Mouse (Mus musculus) frontal cortex, adult (tissue): Measurements from ENCODE around the gene Crat.
"Not testable (repeated sequence)": the region's sequence is repeated elsewhere in the genome, so short reads cannot be mapped to it uniquely, and the experiment has no call there.

ENCODE experiments used
- ATAC-seq: cut with Nextera tagmentation; 2 replicates; pipeline ENCODE4 v1.9.2; 2017; ENCODE audit warnings: mild to moderate bottlenecking, moderate library complexity, mixed read lengths; ENCODE audit not compliant: low TSS enrichment

Gene Crat

DNA sequence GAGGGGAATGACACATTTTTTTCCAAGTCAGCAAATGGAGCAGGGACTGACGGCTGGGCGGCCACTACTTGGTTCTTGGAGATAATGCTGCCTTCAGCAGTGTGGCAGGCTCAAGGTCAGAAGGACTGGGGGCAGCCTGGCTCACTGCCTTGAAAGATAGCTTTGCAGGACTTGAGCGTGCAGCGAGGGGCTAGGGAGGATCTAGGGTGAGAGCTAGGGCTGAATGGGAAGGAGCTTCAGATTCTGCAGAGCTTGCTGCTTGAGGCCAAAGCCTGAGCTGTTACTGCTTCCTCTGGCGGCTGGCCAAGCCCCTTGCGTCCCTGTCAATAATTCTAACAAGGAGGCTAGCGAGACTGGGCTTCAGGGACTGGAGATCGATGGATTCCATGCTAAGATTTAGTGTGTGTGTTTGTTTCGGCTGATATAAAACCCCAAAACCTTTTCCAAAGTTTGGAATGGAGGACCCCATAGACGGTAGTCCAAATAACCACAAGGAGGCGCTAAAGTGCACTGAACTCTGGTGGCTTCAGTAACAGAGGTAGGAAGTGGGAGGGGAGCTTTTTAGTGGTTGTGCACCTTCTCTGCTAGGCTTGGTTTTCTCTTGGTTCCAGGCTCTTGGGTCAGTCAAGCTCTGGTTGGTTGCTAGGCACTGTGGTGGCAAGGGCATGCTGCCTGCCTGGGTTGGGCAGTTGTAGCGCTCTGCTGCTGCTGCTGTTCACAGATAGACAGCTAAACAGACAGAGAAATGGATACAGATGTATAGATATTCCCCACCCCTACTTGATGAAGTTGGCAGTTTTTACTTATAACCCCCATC lies 25.3 kb upstream of the Crat start:
- ATAC-seq = peak; percentile 58

DNA sequence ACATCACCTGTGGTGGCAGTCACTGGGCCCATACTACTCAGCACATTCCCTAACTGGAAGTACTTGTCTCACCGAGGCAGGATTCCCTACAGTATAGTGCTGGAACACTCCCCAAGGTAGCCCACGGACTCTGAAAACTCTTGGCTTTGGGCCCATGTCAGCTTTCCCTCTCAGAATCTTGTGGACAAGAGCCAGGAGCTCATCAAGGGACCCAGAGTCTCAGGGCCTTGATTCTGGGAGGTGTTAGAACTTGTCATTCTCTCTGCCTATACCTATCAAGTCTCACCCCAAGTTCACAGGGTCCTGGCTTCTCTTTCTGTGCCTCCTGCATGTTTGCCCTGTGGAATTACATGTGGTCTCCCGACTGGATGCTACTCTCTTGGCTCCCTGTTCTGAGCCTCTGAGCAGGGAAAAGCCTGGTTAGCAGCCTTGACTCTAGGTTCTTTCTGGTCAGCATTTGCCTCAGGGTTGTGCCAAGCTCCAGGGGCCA lies 24.6 kb upstream of the Crat start:
- no peak for ATAC-seq

DNA sequence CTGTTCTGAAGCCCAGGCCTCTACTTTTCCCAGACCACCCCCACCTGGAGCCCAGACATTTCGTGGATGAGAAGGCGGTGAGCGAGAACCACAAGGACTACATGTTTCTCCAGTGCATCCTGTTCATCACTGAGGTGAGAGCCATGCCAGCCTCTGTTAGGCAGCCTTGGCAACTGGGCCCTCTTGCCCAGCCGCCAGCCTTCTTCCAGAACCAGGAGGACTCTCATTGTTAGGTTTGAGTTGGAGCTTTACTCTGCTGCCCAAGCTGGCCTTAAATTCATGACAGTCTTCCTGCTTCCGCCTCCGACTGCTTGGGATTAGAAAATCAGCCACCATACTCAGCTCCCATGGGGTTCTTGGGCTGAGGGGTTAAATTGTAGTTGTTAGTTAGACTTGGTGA lies 24.0 kb upstream of the Crat start:
- no peak for ATAC-seq

DNA sequence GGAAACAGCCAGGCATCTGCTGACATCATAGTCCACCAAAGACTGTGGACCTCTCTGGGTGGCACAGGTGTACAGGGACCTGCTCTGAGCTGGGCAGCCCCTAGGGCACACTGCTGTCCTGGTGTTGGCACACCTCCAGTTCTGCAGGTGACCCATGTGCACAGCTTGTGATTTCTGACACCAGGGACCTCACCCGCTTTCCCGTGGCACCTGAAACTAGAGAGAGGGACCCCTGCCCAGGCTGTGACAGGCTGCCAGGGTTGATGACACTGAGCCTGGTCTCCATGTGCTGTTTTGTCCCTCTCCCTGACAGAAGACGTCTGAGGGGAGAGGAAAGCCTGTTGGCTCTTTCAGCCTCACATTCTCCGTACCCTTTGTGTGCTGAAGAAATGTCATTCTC lies 22.2 kb upstream of the Crat start:
- ATAC-seq = no peak

DNA sequence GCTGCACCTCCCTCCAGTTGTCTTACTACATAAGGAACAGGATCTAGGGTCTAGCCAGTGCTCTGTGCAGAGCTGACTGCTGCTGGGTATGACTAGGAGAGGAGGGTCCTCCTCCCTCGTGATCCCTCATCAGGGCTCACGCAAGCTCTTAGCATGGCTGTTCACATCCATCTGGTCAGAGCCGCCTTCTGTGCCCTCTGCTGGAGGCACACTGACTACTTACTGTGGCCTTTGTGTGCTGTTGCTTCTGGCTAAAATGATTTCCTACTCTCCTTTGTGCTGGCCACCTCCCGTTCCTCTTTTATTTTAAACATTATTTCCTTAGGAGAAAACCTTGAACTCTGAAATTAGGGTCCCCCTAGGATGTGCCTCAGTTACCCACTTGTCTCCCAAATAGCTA lies 21.2 kb upstream of the Crat start:
- ATAC-seq = no peak

DNA sequence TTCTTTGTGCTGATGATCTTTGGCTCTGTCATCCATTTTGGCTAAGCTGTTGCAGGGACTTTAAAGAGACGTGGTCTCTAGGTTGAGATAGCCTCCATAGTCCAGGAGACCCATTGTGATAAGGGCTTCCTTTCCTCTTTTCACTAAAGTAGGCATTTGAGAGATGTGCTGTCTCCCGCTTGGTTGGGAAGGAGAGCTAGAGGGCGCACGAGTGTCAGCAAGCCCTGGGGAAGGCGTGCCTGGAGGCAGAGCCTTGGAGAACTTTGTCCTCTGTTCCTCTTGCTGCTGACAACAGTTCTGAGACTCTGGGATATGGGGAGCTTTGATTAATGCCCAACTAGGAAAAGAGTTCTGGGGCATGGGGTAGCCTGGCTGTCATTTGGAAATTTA lies 20.5 kb upstream of the Crat start:
- no peak for ATAC-seq

DNA sequence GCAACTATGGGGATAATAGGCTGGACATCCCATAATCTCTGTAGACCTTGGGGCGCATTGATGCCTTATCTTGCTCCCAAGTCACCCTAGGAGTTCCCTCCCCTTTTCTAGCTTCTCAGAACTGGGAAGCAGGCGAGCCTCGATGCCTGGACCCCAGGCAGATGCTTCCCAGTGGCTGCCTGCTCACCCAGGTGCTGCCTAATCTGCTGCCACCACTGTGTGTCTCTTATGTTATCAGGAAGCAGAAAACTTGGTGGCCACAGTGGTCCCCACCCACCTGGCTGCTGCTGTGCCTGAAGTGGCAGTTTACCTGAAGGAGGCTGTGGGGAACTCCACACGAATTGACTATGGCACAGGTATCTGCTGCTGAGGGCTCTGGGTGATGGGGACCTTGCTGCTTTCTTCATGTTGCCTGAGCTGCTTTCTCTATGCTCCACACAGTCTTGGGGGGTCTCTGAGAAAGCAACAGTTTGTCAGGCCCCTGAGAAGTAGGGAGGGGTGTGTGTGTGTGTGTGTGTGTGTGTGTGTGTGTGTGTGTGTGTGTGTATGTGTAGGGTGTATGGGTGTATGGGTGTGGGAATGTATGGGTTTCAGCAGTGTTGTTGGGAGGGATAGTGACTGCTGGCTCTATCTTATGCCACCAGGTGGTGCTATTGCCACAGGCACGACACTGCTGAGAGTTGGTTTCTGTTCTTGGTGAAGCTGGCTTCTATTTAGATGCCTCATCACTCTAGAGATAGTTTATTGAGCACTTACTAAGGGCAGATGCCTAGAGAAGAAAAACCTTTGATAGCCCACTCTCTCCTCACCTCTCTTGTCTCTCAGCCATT lies 19.9 kb upstream of the Crat start:
- peak; percentile 65 for ATAC-seq

DNA sequence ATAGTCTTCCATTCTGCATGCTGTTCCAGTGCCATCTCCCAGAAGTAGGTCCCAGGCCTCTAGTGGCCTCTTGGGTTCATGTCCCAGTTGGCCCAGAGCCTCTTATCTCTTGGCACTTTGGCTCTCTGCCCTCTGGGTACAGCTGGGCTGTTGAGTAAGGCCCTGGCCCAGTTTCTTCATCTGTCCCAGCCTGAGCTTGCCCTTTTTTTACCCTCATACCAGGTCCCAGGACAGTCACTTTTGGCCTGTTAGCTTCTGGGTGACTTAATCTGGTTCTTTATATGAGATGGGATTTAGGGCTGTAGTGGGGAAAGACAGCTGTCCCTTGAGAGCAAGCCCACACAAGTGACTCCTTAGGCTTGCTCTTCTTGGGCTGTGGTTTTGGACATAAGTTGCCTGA lies 13.5 kb upstream of the Crat start:
- ATAC-seq = no peak

DNA sequence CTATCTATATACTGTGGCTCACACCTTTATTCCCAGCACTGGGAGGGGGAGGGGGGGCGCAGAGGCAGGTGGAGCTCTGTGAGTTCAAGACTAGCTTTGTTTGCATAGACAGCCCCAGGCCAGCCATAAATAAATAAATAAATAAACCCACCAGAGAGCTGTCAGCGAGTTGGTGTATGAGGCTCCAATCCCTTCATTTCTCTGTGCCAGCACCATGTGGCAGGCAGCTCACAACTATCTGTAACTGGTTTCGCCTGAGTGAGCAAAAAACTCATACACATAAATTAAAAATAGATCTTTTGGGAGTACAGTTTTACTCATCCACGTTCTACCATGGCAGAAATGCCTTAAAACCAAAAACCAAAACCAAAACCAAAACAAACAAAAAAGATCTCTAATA lies 5.8 kb upstream of the Crat start:
- ATAC-seq = no peak

DNA sequence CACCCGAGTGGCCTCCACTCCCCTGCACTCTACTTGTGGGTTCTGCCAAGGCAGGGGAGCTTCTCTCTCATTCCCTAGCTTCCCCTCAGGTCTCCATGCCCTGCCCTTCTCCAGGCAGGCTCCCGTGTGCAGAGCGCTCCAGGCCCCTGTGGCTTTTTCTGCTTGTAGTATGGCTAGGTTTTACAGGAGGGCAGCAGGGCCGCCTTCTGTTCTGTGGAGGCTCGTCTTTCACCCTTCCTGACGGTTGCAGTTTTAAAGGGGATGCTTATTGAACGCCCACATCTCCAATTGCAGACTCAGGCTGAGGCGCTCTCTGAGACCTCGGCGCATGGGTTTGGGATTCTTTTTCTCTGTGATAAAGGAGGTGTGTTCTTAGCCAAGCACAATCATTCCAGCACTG lies 3.5 kb upstream of the Crat start:
- no peak for ATAC-seq

DNA sequence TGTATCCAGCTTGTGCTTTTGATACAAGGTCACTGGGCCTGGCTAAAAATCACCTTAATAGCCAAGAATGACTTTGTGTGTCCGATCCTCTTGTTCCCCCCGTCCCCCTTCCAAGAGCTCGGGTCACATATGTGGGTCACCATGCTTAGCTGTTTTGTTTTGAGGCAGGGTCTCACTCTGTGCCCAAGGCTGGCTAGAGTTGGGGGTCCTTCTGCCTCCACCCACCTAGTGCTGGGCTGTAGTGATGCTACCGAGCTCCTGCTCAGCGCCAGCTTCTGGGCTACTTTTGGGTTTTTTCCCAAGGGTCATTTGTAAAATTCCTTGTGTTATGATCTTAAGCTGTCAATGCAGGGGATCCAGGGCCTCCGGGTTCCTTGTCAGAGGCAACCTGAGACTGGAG lies 2.6 kb upstream of the Crat start:
- ATAC-seq = no peak

DNA sequence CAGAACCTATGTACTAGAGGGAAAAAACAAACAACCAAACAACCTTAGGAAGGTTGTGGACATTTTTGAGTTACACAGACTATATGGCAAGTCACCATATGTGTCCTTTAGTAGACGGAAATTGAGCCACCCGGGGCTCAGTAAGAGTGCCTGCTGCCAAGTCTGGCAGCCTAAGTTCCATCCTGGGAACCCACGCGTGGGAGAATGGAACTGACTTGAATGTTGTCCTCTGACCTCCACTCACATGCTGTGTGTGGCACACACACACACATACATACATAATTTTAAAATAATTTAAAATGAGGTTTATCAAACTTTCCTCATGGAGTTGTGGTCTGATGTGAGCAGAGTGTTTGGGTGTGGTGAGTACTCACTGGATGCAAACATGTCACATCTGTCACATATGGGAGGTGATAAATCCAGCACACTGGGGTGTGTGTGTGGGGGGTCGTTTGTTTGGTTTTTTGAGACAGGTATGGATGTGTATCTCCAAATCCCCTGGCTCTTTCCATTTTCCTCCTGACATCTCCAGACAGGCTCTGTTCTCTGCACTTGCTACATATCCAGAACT lies 2.1 kb upstream of the Crat start:
- no peak for ATAC-seq

DNA sequence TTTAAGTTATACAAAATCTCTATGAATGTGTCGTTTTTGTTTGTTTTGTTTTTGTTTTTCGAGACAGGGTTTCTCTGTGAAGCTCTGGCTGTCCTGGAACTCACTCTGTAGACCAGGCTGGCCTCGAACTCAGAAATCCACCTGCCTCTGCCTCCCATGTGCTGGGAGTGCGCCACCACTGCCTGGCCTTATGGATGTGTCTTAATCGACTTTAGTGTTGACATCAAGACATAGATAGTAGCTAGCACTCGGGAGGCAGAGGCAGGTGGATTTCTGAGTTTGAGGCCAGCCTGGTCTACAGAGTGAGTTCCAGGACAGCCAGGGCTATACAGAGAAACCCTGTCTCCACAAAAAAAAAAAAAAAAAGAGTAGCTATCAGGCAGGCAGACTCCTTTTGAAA lies 1.5 kb upstream of the Crat start:
- ATAC-seq = not testable (repeated sequence)

DNA sequence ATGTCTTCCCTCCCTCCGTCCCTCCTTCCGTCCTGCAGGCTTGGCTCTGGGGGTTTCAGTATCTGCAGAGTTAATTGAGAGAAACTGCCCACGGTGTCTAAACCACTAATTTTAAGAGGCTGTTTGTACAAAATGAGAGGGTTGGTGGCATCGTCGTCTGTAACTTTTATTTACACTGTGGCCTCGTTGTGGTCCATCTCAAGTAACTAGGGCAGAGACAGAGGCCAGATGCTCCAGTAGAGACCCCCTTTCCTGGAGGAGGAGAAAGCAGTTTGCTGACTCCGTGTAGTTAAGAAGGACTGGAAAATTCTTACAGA lies 994 bp upstream of the Crat start:
- ATAC-seq = no peak

DNA sequence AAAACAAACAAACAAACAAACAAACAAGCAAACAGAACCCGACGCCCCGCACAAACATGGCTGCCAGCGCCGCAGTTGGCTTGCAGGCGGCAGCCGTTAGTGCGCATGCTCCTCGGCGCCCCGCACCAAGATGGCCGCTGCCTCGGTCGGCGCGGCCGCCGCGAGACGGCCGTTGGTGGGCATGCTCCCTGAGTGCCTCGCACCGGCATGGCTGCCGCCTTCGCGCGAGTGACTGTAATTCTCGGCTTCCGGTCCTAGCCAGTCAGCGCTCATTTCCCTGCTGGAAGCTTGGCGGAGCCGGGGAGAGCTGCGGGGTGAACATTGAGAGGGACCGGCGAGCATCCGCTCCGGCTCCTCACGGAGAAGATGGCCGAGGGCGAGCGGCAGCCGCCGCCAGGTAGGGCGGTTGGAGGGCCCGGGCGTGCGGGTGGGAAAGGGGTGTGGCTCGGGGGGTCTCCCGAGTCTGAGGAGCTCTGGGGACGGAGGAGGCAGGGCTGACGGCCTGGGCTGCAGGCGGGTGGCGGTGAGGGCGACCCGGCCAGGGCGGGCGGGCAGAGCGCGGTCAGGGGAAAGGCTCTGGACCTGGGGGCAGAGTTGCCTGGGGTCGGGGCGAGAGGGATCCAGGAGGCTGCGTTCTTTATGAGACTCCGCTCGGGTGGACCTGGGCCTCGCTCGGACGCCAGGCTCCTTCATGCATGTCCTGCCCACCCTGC lies 479 bp upstream of the Crat start, which contains the start of gene Ptpa:
Ptpa (plus strand) TSS at position 104 of the 713 bp plus-strand sequence.
- ATAC-seq = peak; percentile 71

DNA sequence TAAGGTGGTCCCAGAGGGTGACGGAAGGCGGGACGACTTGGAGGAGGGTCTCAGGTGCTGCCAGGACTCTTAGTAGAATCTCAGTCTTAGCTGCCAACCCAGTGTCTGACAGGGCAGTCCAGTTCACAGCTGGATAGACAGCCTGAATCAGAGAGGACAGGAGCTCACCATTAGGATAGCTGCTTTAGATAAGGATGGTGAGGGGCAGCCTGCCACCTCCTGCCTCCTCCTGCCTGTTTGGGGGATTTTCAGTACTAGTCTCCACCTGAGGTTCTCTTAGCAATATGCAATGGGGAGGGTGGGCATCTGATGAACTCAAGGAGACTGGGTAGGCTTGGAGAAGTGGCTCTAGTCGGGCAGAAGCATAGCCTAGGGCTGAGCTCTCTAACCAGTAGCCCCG lies 932 bp downstream of the Crat start:
- ATAC-seq = no peak

DNA sequence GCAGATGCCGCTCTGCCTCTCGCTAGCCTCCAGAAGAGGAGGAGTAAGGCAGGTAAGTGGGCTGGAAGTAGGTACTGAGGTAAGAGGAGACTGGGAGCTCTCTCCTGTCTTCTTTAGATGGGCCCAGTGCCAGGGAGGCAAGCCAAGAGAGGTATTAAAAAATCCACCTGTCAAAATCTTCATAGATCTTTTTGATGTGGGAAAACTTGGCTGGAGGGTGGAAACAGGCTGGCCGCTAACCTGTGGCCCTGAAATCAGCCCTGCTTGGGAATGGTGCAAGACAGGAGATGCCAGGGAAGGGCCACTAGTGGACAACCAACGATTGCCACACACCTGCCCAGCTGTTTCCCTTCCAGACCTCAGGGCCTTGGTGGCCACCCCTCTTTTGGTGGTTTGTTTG lies 1.5 kb downstream of the Crat start:
- 0 out of 2 replicates have a peak, but pooled peaks have one; percentile 2 for ATAC-seq

DNA sequence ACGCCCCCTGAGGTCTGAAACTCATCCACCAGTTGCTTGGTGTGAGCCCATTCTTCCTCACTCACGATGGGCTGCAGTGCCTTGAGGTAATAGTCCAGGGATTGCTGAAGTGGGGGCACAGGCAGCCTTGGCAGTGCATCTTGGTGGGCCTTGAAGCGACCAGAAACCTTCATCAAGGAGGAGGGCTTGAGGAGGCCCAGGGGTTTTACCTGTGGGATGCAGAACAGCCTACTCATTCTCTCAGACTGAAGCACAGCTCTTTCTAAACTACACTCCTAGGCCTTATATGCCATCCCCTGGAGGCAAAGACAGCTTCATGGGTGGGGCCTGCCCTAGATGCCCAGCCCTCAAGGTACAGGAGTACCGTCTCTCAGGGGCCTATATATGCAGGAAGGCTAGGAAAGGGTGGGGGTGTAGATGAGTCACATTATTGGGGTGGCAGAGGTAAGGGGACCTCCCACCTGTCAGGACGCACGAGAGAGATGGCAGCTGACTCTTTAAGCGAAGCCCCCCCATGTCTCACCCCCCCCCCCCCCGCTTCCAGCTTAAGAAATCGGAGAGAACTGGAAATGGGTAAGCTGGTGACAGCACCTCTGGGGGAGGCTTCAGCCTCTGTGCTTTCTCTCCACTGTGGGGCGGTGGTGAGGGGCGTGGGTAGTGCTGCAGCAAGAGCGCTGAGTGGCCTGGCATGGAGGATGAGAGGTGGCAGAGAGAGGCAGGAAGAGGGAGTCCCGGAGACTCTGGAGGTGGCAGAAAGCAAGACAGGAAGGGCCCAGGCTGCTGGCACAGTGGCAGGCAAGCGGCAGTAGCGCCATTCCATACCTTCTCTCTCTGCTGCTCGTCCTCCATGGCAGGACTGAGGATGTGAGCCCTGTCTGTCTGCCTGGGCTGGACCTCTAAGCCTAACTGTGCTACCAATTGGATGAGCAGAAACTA lies 2.3 kb downstream of the Crat start:
- peak; percentile 33 for ATAC-seq

DNA sequence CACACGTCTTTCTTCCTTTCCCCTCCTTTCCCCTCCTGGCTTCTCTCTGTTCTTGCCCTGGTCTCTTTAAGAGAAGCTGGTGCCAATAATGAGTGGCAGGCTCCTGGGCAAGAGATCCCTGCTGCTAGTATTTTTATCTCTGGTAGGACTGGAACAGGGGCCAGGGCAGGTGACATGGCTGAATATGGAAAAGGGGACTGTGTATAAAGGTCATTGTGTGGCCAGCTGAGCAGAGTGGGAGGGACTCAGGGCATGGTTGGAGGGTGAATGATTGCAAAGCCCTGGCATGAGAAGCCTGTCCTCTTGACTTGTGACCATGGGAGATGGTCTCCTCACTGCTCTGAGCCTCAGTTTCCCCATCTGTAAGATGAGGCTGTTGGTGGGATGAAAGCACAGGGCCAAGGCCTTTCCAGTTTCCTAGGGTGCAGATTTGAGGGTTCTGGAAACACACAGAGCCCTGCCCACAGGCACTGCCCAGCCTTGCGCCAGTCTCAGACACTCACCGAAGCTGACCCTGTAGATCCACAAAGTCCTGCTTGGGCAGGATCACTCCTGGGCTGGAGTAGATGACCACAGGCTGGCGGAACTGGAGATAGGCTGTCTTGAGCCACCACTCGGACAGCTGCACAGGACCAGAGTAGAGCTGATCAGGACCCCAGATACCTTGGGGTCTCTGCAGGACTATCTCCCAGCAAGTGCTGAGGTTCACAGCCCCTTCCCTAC lies 6.0 kb downstream of the Crat start:
- ATAC-seq = no peak

DNA sequence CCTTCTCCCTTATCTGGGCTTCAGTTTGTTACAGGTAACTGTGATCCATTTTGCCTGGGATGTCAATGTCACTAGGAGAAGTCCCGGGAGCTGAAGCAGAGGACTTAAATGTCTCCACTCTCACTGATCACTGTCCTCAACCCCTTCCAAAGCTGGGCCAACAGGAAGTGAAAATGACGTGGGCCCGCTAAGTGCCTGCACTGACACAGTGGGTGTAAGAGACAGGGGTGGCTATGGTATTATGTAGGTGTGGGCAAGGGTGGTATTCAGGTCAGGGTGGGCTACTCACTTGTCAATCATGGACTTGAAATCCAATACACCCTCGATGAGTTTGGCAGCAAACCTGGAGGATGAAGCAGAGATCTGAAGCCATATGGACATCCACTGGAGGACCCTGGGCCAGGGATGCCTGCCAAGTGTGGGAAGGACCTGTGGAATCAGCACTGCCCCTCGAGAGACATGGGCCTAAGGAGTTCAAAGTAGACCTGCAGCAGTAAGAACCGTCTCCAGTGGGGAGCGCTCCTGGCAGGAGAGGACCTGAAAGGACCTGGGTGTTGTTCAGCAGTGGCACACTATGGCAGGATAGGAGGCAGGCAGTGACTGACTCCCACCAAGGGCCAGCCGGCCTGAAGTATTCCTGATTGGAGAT lies 7.0 kb downstream of the Crat start:
- no peak for ATAC-seq
